Mouse (Mus musculus) MEL (cell line): Measurements from ENCODE around the gene Pfkfb4. TPM values are rescaled to one million over a fixed set of nuclear protein-coding genes. Genes with fewer than 3 reads are reported as not detected.

Source experiments
- DNase-seq: peaks from one replicate; pipeline ENCODE4 v3.0.0; 2011; ENCODE audit warnings: low read depth, low spot score
- H3K27ac ChIP-seq: 2 replicates; pipeline ENCODE4 v1.5.1; 2012; ENCODE audit warnings: low read depth, mild to moderate bottlenecking, control low read depth, low read length, moderate library complexity; ENCODE audit not compliant: control insufficient read depth
- H3K27me3 ChIP-seq, 2 experiments: fragments of 150-350 bp in 1 of 2; sonication (generic) in 1 of 2; 2 replicates each; pipeline ENCODE4 v1.6.1; 2012; ENCODE audit warnings: low read length in 2 of 2, mild to moderate bottlenecking in 2 of 2, improper control_type of control experiment in 1 of 2, moderate library complexity in 1 of 2; ENCODE audit not compliant: insufficient read depth in 2 of 2, control insufficient read depth in 1 of 2
- H3K36me3 ChIP-seq, 2 experiments: 2 replicates each; pipeline ENCODE4 v1.6.1; 2012 to 2014; ENCODE audit warnings: low read length in 2 of 2, improper control_type of control experiment in 1 of 2, inconsistent platforms in 1 of 2, mild to moderate bottlenecking in 1 of 2; ENCODE audit not compliant: insufficient read depth in 2 of 2, control insufficient read depth in 1 of 2
- H3K4me1 ChIP-seq, 2 experiments: fragments of 150-350 bp in 1 of 2; sonication (generic) in 1 of 2; 2 replicates each; pipeline ENCODE4 v1.6.1; 2012; ENCODE audit warnings: low read length in 2 of 2, improper control_type of control experiment in 1 of 2, mild to moderate bottlenecking in 1 of 2; ENCODE audit not compliant: insufficient read depth in 2 of 2, control insufficient read depth in 1 of 2
- H3K4me3 ChIP-seq, 2 experiments: fragments of 150-350 bp in 1 of 2; sonication (generic) in 1 of 2; 2 replicates each; pipeline ENCODE4 v1.5.1; 2012; ENCODE audit warnings: low read depth in 2 of 2, low read length in 2 of 2, mild to moderate bottlenecking in 2 of 2, moderate library complexity in 2 of 2, control low read depth in 1 of 2, improper control_type of control experiment in 1 of 2; ENCODE audit not compliant: control insufficient read depth in 1 of 2, insufficient read depth in 1 of 2
- H3K79me2 ChIP-seq: 2 replicates; pipeline ENCODE4 v1.6.1; 2012; ENCODE audit warnings: mild to moderate bottlenecking, low read length, moderate library complexity; ENCODE audit not compliant: control insufficient read depth, poor library complexity, insufficient read depth
- H3K9ac ChIP-seq: 2 replicates; pipeline ENCODE4 v1.6.1; 2012; ENCODE audit warnings: low read depth, mild to moderate bottlenecking, control low read depth, low read length, moderate library complexity; ENCODE audit not compliant: control insufficient read depth, poor library complexity, severe bottlenecking
- H3K9me3 ChIP-seq: fragments of 150-350 bp; sonication (generic); replicated peaks from 2 replicates; pipeline ENCODE4 v1.6.1; 2012; ENCODE audit warnings: mild to moderate bottlenecking, low read length, improper control_type of control experiment, moderate library complexity; ENCODE audit not compliant: insufficient read depth
- BHLHE40 ChIP-seq: IDR thresholded peaks from 2 replicates; pipeline ENCODE4 v1.6.1; 2012; ENCODE audit warnings: low read depth, mild to moderate bottlenecking, inconsistent platforms, low read length, improper control_type of control experiment, borderline replicate concordance
- CHD1 ChIP-seq: IDR thresholded peaks from 2 replicates; pipeline ENCODE4 v1.6.1; 2012; ENCODE audit warnings: low read depth, mild to moderate bottlenecking, inconsistent platforms, low read length, improper control_type of control experiment
- CHD2 ChIP-seq: IDR thresholded peaks from 2 replicates; pipeline ENCODE4 v1.6.1; 2011; ENCODE audit warnings: low read length, improper control_type of control experiment
- E2F4 ChIP-seq: IDR thresholded peaks from 2 replicates; pipeline ENCODE4 v1.6.1; 2011; ENCODE audit warnings: low read depth, low read length, improper control_type of control experiment, borderline replicate concordance
- ELF1 ChIP-seq: IDR thresholded peaks from 2 replicates; pipeline ENCODE4 v1.6.1; 2014; ENCODE audit warnings: low read depth, mild to moderate bottlenecking, inconsistent platforms, low read length, improper control_type of control experiment, moderate library complexity
- ETS1 ChIP-seq: IDR thresholded peaks from 2 replicates; pipeline ENCODE4 v1.6.1; 2012; ENCODE audit warnings: low read depth, mild to moderate bottlenecking, inconsistent platforms, low read length, improper control_type of control experiment, moderate library complexity
- GABPA ChIP-seq: IDR thresholded peaks from 2 replicates; pipeline ENCODE4 v1.6.1; 2012; ENCODE audit warnings: low read depth, mild to moderate bottlenecking, inconsistent platforms, low read length, improper control_type of control experiment, moderate library complexity
- GATA1 ChIP-seq: IDR thresholded peaks from 2 replicates; pipeline ENCODE4 v1.6.1; 2011; ENCODE audit warnings: low read depth, low read length, improper control_type of control experiment
- HCFC1 ChIP-seq: IDR thresholded peaks from 2 replicates; pipeline ENCODE4 v1.6.1; 2012; ENCODE audit warnings: low read depth, mild to moderate bottlenecking, inconsistent platforms, low read length, improper control_type of control experiment, moderate library complexity
- MXI1 ChIP-seq: IDR thresholded peaks from 2 replicates; pipeline ENCODE4 v1.6.1; 2011; ENCODE audit warnings: mild to moderate bottlenecking, low read depth, low read length, improper control_type of control experiment
- MYB ChIP-seq: IDR thresholded peaks from 2 replicates; pipeline ENCODE4 v1.6.1; 2011; ENCODE audit warnings: mild to moderate bottlenecking, low read depth, low read length, improper control_type of control experiment
- MYC ChIP-seq: IDR thresholded peaks from 2 replicates; pipeline ENCODE4 v1.6.1; 2011; ENCODE audit warnings: low read depth, mild to moderate bottlenecking, low read length, improper control_type of control experiment, moderate library complexity
- POLR2A ChIP-seq, 2 experiments: IDR thresholded peaks; 2 replicates each; pipeline ENCODE4 v1.6.1; 2011 to 2012; ENCODE audit warnings: low read length in 2 of 2, mild to moderate bottlenecking in 2 of 2, control low read depth in 1 of 2, improper control_type of control experiment in 1 of 2, low read depth in 1 of 2, moderate library complexity in 1 of 2; ENCODE audit not compliant: control insufficient read depth in 1 of 2, insufficient read depth in 1 of 2, poor library complexity in 1 of 2
- POLR2AphosphoS5 ChIP-seq: IDR thresholded peaks from 2 replicates; pipeline ENCODE4 v1.6.1; 2012; ENCODE audit warnings: low read depth, borderline replicate concordance, mild to moderate bottlenecking, inconsistent platforms, low read length, moderate library complexity, mixed read lengths
- RAD21 ChIP-seq: IDR thresholded peaks from 2 replicates; pipeline ENCODE4 v1.6.1; 2011; ENCODE audit warnings: mild to moderate bottlenecking, low read depth, low read length, improper control_type of control experiment
- RCOR1 ChIP-seq: IDR thresholded peaks from 2 replicates; pipeline ENCODE4 v1.6.1; 2012; ENCODE audit warnings: low read depth, mild to moderate bottlenecking, inconsistent platforms, low read length, improper control_type of control experiment
- SIN3A ChIP-seq: IDR thresholded peaks from 2 replicates; pipeline ENCODE4 v1.6.1; 2012; ENCODE audit warnings: low read length, improper control_type of control experiment, inconsistent platforms
- SMC3 ChIP-seq: IDR thresholded peaks from 2 replicates; pipeline ENCODE4 v1.6.1; 2011; ENCODE audit warnings: low read depth, low read length, improper control_type of control experiment
- TBP ChIP-seq: IDR thresholded peaks from 2 replicates; pipeline ENCODE4 v1.8.0; 2011; ENCODE audit warnings: low read depth, low read length, improper control_type of control experiment
- TCF12 ChIP-seq: IDR thresholded peaks from 2 replicates; pipeline ENCODE4 v1.6.1; 2014; ENCODE audit warnings: low read depth, mild to moderate bottlenecking, inconsistent platforms, low read length, improper control_type of control experiment, moderate library complexity
- UBTF ChIP-seq: IDR thresholded peaks from 2 replicates; pipeline ENCODE4 v1.6.1; 2012; ENCODE audit warnings: low read depth, mild to moderate bottlenecking, inconsistent platforms, low read length, improper control_type of control experiment, moderate library complexity, borderline replicate concordance; ENCODE audit not compliant: insufficient read depth
- USF1 ChIP-seq: IDR thresholded peaks from 2 replicates; pipeline ENCODE4 v1.6.1; 2014; ENCODE audit warnings: low read depth, mild to moderate bottlenecking, inconsistent platforms, low read length, improper control_type of control experiment, moderate library complexity
- USF2 ChIP-seq, 2 experiments: IDR thresholded peaks; 2 replicates each; pipeline ENCODE4 v1.6.1; 2011 to 2012; ENCODE audit warnings: improper control_type of control experiment in 2 of 2, low read length in 2 of 2, borderline replicate concordance in 1 of 2, inconsistent platforms in 1 of 2, low read depth in 1 of 2, mild to moderate bottlenecking in 1 of 2; ENCODE audit not compliant: insufficient read depth in 1 of 2
- ZC3H11A ChIP-seq: IDR thresholded peaks from 2 replicates; pipeline ENCODE4 v1.6.1; 2012; ENCODE audit warnings: low read depth, mild to moderate bottlenecking, inconsistent platforms, low read length, improper control_type of control experiment
- ZKSCAN1 ChIP-seq: IDR thresholded peaks from 2 replicates; pipeline ENCODE4 v1.6.1; 2012; ENCODE audit warnings: low read depth, mild to moderate bottlenecking, inconsistent platforms, low read length, improper control_type of control experiment, moderate library complexity
- ZMIZ1 ChIP-seq: IDR thresholded peaks from 2 replicates; pipeline ENCODE4 v1.6.1; 2012; ENCODE audit warnings: low read depth, mild to moderate bottlenecking, inconsistent platforms, low read length, improper control_type of control experiment, moderate library complexity
- ZNF384 ChIP-seq: IDR thresholded peaks from 2 replicates; pipeline ENCODE4 v1.6.1; 2012; ENCODE audit warnings: low read depth, mild to moderate bottlenecking, inconsistent platforms, low read length, improper control_type of control experiment
- polyA plus RNA-seq, 2 experiments: library from polyadenylated mRNA; stranded (reverse) in 1 of 2; unstranded in 1 of 2; fragments of >175 nt in 1 of 2; fragments of >200 nt in 1 of 2; gene quantifications; 2 replicates each; pipeline versions ENCODE4 v1.2.1 to v1.2.4; 2012; ENCODE audit warnings: low replicate concordance in 2 of 2, low read depth in 1 of 2; ENCODE audit not compliant: insufficient read length in 2 of 2, insufficient read depth in 1 of 2, missing spikeins in 1 of 2
- total RNA-seq: library from RNA; depleted of rRNA; stranded (reverse); fragments of 300-350 nt; gene quantifications from 2 replicates; pipeline ENCODE4 v1.2.3, GENCODE M21; 2012

Pfkfb4 gene
- total and polyA plus RNA-seq, 3 experiments: 3.2 to 6.4 TPM; not detected in 1

DNA sequence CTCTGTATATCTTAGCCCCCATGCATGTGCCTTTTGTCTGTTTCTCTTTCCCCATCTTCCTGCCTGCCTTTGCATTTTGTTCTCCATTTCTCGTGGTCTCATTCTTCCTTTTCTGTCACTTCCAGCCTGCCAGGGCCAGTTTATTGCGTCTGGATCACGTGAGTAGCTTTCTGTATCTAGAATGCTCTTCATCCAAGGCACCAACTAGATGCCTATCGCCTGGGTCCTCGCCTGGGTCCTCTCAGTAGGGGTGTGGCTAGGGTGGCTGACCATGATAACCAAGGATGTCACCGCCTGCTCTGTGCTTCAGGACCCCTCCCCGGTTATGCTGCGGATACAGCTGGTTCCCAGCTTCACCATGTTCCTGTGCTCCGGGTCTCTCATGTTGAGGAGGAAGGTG lies 8.4 kb upstream of the Pfkfb4 start:
- DNase-seq: peak; percentile 58
- Histone ChIP-seq H3K36me3 (no peaks in the 10 kb centered on the region), H3K27ac (no peak overlapping the region), H3K4me1 (peaks cover 3 to 18% of the 10 kb centered on the region in 2 experiments; a peak in 2 of 4 replicates), H3K9ac (0 out of 2 replicates have a peak overlapping the region, but pooled peaks have one; percentile 2), H3K27me3 (no peaks in the 10 kb centered on the region), H3K9me3 (no peaks in the 10 kb centered on the region), H3K79me2 (no peaks in the 10 kb centered on the region), H3K4me3 (peak overlapping the region; percentile 2 to 60)
- TF ChIP-seq USF1 (peak; percentile 88), HCFC1 (peak; percentile 25; the same call in 1 of the 2 replicates), RCOR1 (no peak), USF2 (IDR thresholded peaks at IDR 0.05; ENCODE audit: borderline replicate concordance in 1 of 2, insufficient read depth in 1 of 2, low read depth in 1 of 2, low read length in 2 of 2) (peak in 1 of 2 experiments; percentile 51; a peak in 1 of 4 replicates), MXI1 (no peak), GABPA (no peak), RAD21 (no peak), ZC3H11A (no peak), SIN3A (peak; percentile 23; the same call in 1 of the 2 replicates), ZKSCAN1 (no peak), E2F4 (no peak), CHD1 (no peak), ETS1 (no peak), ELF1 (no peak), SMC3 (no peak), MYB (no peak), TCF12 (no peak), BHLHE40 (peak; percentile 88), ZMIZ1 (no peak)

DNA sequence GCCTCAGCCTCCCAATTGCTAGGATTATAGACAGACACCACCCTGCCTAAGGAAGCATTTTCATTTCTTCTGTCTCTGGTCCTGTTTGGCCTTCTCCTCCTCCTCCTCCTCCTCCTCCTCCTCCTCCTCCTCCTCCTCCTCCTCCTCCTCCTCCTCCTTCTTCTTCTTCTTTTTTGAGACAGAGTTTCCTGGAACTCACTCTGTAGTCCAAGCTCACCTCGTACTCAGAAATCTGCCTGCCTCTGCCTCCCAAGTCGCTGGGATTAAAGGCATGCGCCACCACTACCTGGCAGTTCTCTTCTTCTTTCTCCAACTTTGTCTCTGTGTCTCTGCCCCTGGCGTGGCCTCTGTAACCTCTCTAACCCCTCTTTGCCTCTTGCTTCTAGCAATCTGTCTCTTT lies 5.9 kb upstream of the Pfkfb4 start, which contains the start of gene Ucn2:
Gene Ucn2, plus strand, starts transcription at position 301 of the 400 bp plus-strand sequence.
- TF ChIP-seq MXI1: no peak
- no peak for TF ChIP-seq POLR2A (IDR thresholded peaks at IDR 0.05; ENCODE audit: control insufficient read depth in 1 of 2, insufficient read depth in 1 of 2, low read depth in 1 of 2, low read length in 2 of 2, poor library complexity in 1 of 2)
- no peak for TF ChIP-seq E2F4
- TF ChIP-seq CHD1: no peak
- TF ChIP-seq SIN3A: no peak
- no peak for TF ChIP-seq CHD2
- TF ChIP-seq UBTF: no peak
- TF ChIP-seq ZNF384: no peak
- TF ChIP-seq POLR2AphosphoS5: no peak
- TF ChIP-seq MYC: no peak
- TF ChIP-seq GATA1: no peak
- no peak for TF ChIP-seq ZMIZ1
- no peak for TF ChIP-seq TBP
- H3K36me3 ChIP-seq: peaks cover 0 to 6% of the 10 kb centered on the region in 2 experiments; a peak in 2 of 4 replicates
- no peak within 1 kb of the TSS for H3K4me3 ChIP-seq
- H3K4me1 ChIP-seq: peaks cover 3 to 31% of the 10 kb centered on the region in 2 experiments
- no peaks in the 10 kb centered on the region for H3K79me2 ChIP-seq
- H3K9me3 ChIP-seq: no peaks in the 10 kb centered on the region
- no peak within 1 kb of the TSS for H3K27ac ChIP-seq
- H3K9ac ChIP-seq: no peak within 1 kb of the TSS
- no peak for DNase-seq
- no peaks in the 10 kb centered on the region for H3K27me3 ChIP-seq
